Mouse (Mus musculus) midbrain, embryonic 11.5 days (tissue): ENCODE measurements around the gene Sp100. TPM values are rescaled to one million over a fixed set of nuclear protein-coding genes. Genes with fewer than 3 reads are reported as not detected.

Source experiments
- ATAC-seq: fragments of 200-750 bp; cut with Nextera tagmentation; 2 replicates; pipeline ENCODE4 v1.8.0; 2017; ENCODE audit warnings: moderate TSS enrichment, moderate library complexity; ENCODE audit not compliant: low FRiP score
- DNase-seq: peaks from one replicate; pipeline ENCODE4 v3.0.0; 2015; ENCODE audit warnings: low spot score; ENCODE audit errors: missing footprints
- H3K27ac ChIP-seq: fragments of 300-500 bp; sonication (generic); 2 replicates; pipeline ENCODE4 v1.5.1; 2014; ENCODE audit warnings: low read depth, low read length
- H3K27me3 ChIP-seq: fragments of 300-500 bp; sonication (generic); 2 replicates; pipeline ENCODE4 v1.6.1; 2014; ENCODE audit warnings: mild to moderate bottlenecking, low read length, moderate library complexity, mixed read lengths; ENCODE audit not compliant: control insufficient read depth, insufficient read depth
- H3K36me3 ChIP-seq: fragments of 300-500 bp; sonication (generic); 2 replicates; pipeline ENCODE4 v1.6.1; 2014; ENCODE audit warnings: mild to moderate bottlenecking, low read length, moderate library complexity, mixed read lengths; ENCODE audit not compliant: control insufficient read depth, insufficient read depth
- H3K4me1 ChIP-seq: fragments of 300-500 bp; sonication (generic); 2 replicates; pipeline ENCODE4 v1.6.1; 2014; ENCODE audit warnings: low read length; ENCODE audit not compliant: control insufficient read depth, insufficient read depth
- H3K4me2 ChIP-seq: fragments of 300-500 bp; sonication (generic); 2 replicates; pipeline ENCODE4 v1.6.1; 2014; ENCODE audit warnings: mild to moderate bottlenecking, moderate library complexity
- H3K4me3 ChIP-seq: fragments of 300-500 bp; sonication (generic); 2 replicates; pipeline ENCODE4 v1.5.1; 2014; ENCODE audit warnings: low read depth, low read length
- H3K9ac ChIP-seq: fragments of 300-500 bp; sonication (generic); 2 replicates; pipeline ENCODE4 v1.6.1; 2014; ENCODE audit warnings: low read length
- H3K9me3 ChIP-seq: fragments of 300-500 bp; sonication (generic); 2 replicates; pipeline ENCODE4 v1.6.1; 2016; ENCODE audit warnings: low read length; ENCODE audit not compliant: control insufficient read depth
- WGBS: fragments of 180-500 bp; shearing (Covaris S2); extraction: QIAGEN DNeasy Blood & Tissue Kit; methylation state at CpG from one replicate; pipeline ENCODE4 v1.1.7; 2014; 5-methylcytosine and 5-hydroxymethylcytosine counted together
- microRNA-seq: library from miRNA; unstranded; fragments of <30 nt; microRNA quantifications from one replicate; pipeline ENCODE4, GENCODE M21; 2017
- polyA plus RNA-seq: library from polyadenylated mRNA; unstranded; fragments of >200 nt; fragmentation: Nextera tagmentation; extraction: Ambion mirVana; gene quantifications from 2 replicates; pipeline ENCODE4 v1.2.1, GENCODE M21; 2014

Gene Sp100
- polyA plus RNA-seq, 1 experiment from 2014 or later: 0.74 TPM

GRCm38 (mm10) chr1:85751494-85751893 is 101.7 kb downstream of the Sp100 start:
- Histone ChIP-seq H3K27me3 (no peaks in the 10 kb centered on the region), H3K4me1 (peaks cover 8% of the 10 kb centered on the region; the same call in 1 of the 2 replicates), H3K9ac (peak overlapping the region; percentile 22), H3K4me2 (no peak overlapping the region), H3K27ac (no peak overlapping the region), H3K36me3 (no peaks in the 10 kb centered on the region), H3K9me3 (no peaks in the 10 kb centered on the region), H3K4me3 (no peak overlapping the region)
- peak; percentile 89 for DNase-seq
- ATAC-seq: peak; percentile 73
- WGBS: 48% methylated on average over 6 of the region's 6 CpGs

DNA sequence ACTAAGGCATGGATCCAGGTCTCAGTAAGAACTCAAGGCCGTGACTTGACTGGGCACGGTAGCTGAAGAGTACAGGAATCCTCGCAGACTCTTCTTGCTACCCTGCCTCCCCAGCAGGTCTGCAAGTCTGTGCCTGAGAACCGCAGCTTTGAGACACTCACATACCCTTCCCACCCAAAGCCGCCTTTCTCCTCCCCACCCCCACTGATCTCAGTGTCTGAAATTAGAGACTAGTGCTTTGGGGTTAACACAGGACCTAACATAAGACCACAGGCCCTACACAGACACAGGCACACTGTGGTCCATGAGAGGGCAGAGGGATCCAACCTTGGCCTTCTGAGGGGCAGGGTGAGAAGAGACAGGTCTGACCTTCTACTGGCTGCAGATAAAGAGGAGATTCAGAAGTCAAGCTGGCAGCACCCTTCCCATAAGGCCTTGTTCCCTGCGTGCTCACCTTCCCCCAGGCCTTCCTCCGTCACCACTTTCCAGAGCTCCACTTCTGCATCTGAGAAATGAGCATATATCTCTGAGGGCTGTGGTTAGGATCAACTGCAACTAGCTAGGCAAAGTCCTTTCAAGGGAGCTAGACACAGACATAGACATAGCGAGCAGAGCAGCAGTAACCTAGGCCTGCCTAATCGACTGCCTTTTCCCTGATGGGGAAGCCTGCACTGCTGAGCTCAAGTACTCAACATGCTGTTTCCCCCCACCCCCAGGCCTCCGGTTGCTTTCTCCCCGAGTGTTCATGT is 102.3 kb downstream of the Sp100 start:
- Histone ChIP-seq H3K27me3 (no peaks in the 10 kb centered on the region), H3K4me2 (no peak overlapping the region), H3K36me3 (no peaks in the 10 kb centered on the region), H3K4me3 (no peak overlapping the region), H3K27ac (no peak overlapping the region), H3K9ac (peak overlapping the region; percentile 22; the same call in 1 of the 2 replicates), H3K4me1 (peaks cover 8% of the 10 kb centered on the region; the same call in 1 of the 2 replicates), H3K9me3 (no peaks in the 10 kb centered on the region)
- DNase-seq (peak; percentile 78), ATAC-seq (peak; percentile 14; the same call in 1 of the 2 replicates)
- WGBS: 84% methylated on average over 11 of the region's 11 CpGs

- Histone ChIP-seq H3K4me2 (no peak overlapping the region), H3K4me1 (0 out of 2 replicates have a peak, but pooled peaks cover 2% of the 10 kb centered on the region), H3K36me3 (no peaks in the 10 kb centered on the region), H3K4me3 (no peak overlapping the region), H3K9me3 (no peaks in the 10 kb centered on the region), H3K9ac (no peak overlapping the region), H3K27ac (no peak overlapping the region), H3K27me3 (no peaks in the 10 kb centered on the region)
- 86% methylated on average over 6 of the region's 6 CpGs for WGBS
- DNase-seq (no peak), ATAC-seq (no peak)
Measured at GRCm38 (mm10) chr1:85757531-85758230, 107.9 kb downstream of the Sp100 start.

- WGBS: 29% methylated on average over 13 of the region's 14 CpGs
- H3K4me1 ChIP-seq: 0 out of 2 replicates have a peak, but pooled peaks cover 2% of the 10 kb centered on the region
- H3K36me3 ChIP-seq: no peaks in the 10 kb centered on the region
- H3K9me3 ChIP-seq: no peaks in the 10 kb centered on the region
- DNase-seq: no peak
- H3K27ac ChIP-seq: no peak overlapping the region
- H3K9ac ChIP-seq: no peak overlapping the region; the same call in 1 of the 2 replicates
- ATAC-seq: peak; percentile 38; the same call in 1 of the 2 replicates
- no peak overlapping the region for H3K4me3 ChIP-seq
- no peaks in the 10 kb centered on the region for H3K27me3 ChIP-seq
- no peak overlapping the region for H3K4me2 ChIP-seq
Measured at GRCm38 (mm10) chr1:85758231-85758968, 108.6 kb downstream of the Sp100 start.

- Histone ChIP-seq H3K4me2 (no peak overlapping the region), H3K36me3 (no peaks in the 10 kb centered on the region), H3K4me1 (0 out of 2 replicates have a peak, but pooled peaks cover 2% of the 10 kb centered on the region), H3K9ac (no peak overlapping the region), H3K4me3 (no peak overlapping the region), H3K27ac (no peak overlapping the region), H3K9me3 (no peaks in the 10 kb centered on the region), H3K27me3 (no peaks in the 10 kb centered on the region)
- DNase-seq (no peak), ATAC-seq (no peak)
- no CpG with 5 or more reads among the region's 1 CpGs for WGBS
Measured at GRCm38 (mm10) chr1:85758969-85759293, 109.1 kb downstream of the Sp100 start.

Small RNA genes within 50 kb of the gene (microRNA-seq; reads per million reads assigned to microRNA genes)
- not detected for gene Mir8096

Other genes with a start within 250 kb of the Sp100 start
- gene G530012D18Rik, start 74.3 kb upstream of the Sp100 start, polyA plus RNA-seq: not detected in 2 replicates
- gene Sp110, start 51.2 kb upstream of the Sp100 start, polyA plus RNA-seq: 0.63 and 0.88 TPM in 2 replicates
- gene Sp140, start 49.6 kb upstream of the Sp100 start, polyA plus RNA-seq: 1.2 and 1.3 TPM in 2 replicates
- gene A630001G21Rik, start 128.7 kb downstream of the Sp100 start, polyA plus RNA-seq: 1.1 and 1.2 TPM in 2 replicates
- gene Cab39, start 143.5 kb downstream of the Sp100 start, polyA plus RNA-seq: 68.0 and 69.0 TPM in 2 replicates
- gene Itm2c, start 244.3 kb downstream of the Sp100 start, polyA plus RNA-seq: 78.1 and 78.7 TPM in 2 replicates